Mouse (Mus musculus): ENCODE data around the gene Pipox.

The Pipox gene

GRCm38 (mm10) chr11:77875847-77876759 is 17.8 kb downstream of the Pipox start:
- no peak for DNase-seq (ENCODE audit: low spot score)

DNA sequence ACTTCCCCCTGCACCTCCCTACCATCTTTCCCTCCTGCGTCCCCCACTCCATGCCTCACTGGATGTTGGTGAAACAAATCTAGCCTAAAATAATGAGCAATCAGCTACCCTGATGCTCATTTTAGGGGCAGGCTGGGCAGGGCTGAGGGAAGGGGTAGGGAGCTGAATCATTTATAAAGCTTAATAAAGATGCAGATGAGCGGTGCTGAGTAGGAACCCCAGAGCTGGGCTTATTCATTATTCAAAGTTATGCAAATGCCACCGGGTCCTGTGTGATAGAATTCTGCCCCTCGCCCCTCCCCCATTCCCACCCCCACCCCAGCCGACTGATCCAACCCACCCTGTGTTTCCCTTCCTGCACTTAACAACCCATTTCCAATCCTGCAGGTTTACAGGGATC is 18.6 kb downstream of the Pipox start:
- no peak for DNase-seq (ENCODE audit: low spot score)

GRCm38 (mm10) chr11:77874685-77875231 is 19.1 kb downstream of the Pipox start:
- DNase-seq (ENCODE audit: low spot score) = no peak

- DNase-seq (ENCODE audit: low spot score) = no peak
Measured at GRCm38 (mm10) chr11:77873116-77873515, 20.8 kb downstream of the Pipox start.

DNA sequence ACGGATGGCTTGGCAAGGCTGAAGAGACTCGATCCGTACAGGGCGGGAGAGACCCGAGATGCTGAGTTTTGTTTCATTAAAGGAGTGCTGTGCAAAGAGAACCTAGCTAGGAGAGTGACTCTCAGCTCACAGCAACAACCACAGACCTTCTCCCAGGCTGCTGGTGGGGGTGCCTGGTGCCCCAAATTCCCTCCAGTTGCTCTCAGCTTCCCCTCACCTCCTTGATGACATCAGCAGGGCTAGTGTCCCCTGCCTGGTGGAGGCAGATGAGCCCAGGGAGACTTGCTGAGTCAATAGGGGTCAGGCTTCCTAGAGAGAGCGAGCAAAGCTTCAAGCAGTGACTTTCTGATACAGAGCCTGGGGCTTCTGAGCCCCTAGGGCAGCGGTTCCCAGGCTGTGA is 21.2 kb downstream of the Pipox start:
- DNase-seq (ENCODE audit: low spot score) = no peak

DNA sequence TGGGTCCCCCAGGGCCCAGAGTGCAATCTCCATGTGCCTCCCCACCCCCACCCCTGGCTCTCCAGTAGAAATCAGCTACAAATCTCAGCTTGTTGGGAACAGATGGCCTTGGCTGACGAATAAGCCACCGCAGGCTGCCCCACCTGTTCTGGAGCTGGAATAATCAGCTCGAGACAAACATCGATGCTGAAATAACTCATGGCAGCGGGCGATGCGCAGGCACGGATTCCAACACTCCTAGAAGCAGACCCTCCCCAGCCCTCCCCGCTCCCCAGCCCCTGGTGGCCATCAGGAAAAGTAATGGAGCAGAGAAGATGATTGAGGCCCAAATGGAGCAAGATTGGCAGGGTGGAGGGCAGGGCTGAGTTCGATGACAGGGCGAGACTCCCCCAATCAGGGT is 21.7 kb downstream of the Pipox start:
- peak; percentile 53 for DNase-seq (ENCODE audit: low spot score)

- DNase-seq (ENCODE audit: low spot score) = no peak
Measured at GRCm38 (mm10) chr11:77871436-77871835, 22.5 kb downstream of the Pipox start.

DNA sequence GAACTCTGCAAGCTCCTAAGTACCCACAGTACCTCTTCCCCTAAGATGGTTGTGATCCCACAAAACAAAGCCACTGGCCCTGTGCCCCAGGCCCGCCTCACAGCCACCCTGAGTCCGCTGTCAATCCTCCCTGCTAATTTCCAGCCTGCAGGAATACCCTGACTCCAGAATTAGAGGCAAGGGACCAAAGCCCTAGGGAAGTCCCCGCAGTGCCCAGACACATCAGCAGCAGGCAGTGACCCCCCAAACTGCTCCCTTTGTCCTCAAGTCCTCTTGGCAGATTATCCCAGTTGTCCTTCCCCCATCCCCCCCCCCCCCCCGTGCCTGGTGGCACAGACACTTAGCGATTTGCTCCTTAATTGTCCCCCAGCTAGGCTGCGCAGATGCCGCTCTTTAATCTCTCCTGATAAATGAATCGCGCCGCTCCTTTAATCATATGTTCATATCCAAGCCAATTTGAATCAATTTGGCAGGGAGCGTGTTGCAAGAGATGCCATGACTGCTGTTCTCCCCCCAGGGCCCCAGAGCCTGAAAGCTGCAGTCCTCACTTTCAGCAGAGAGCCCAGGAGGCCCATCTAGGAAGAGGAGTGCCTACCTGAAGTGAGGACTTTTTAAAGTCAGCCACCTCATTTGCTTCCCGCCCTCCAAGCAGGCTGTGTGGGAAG is 26.3 kb downstream of the Pipox start:
- DNase-seq (ENCODE audit: low spot score) = no peak

GRCm38 (mm10) chr11:77864771-77865170 is 29.1 kb downstream of the Pipox start:
- no peak for DNase-seq (ENCODE audit: low spot score)

DNA sequence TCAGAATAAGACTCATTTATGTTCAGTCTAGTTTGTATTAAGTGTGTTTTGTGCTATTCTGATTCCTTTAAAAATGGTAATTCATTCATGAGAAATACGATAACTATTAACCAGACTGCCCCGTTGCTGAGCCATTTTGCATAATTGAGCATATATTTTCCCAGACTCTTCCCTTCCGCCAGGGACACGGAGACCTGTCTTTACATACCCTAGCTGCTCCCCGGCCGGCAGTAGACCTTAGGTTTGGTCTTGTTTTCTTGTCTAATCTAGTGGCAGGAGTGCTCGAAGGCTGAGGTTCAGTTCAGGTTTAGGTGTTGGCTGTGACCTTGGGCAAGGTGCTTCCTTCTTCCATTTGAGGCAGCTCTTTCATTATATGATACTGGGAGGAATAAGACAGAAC is 31.0 kb downstream of the Pipox start:
- no peak for DNase-seq (ENCODE audit: low spot score)

DNA sequence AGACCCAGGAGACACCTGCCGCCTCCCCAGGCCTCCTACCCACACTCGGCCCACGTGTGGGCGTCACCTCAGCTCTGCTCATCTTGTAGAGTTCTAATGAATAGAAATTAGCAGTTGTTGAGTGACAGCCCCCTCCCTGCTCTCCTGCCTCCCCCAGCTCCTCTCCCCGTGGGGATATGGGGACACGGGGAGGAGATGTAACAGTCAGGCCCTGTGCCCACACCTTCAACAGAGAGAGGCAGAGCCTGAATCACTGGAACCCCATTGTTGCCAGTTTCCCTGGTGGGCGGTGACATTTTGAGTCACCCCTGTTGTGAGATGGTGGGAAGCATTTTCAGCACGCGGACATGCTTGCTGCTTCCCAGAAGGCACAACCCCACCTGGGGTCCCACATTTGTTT is 32.9 kb downstream of the Pipox start:
- DNase-seq (ENCODE audit: low spot score) = no peak

DNA sequence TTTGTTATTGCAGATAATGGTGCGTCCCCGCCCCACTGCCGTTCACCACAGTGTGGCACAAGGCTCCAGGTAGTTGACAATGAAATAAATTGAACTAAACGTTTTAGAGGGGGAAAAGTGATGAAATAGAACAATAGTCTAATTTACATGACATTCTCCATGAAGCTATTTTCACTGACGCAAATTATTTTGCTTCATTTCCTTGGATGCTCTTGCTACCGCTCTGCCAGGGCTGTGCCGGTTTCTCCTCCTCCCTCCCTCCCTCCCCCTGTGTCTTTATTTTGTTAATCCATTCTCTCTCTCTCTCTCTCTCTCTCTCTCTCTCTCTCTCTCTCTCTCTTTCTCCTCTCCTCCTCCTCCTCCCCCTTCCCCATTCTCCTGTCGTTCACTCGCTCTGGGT is 35.3 kb downstream of the Pipox start:
- no peak for DNase-seq (ENCODE audit: low spot score)

GRCm38 (mm10) chr11:77857089-77857488 is 36.8 kb downstream of the Pipox start:
- DNase-seq (ENCODE audit: low spot score) = no peak

GRCm38 (mm10) chr11:77855396-77855795 is 38.5 kb downstream of the Pipox start:
- DNase-seq (ENCODE audit: low spot score) = peak; percentile 53

DNA sequence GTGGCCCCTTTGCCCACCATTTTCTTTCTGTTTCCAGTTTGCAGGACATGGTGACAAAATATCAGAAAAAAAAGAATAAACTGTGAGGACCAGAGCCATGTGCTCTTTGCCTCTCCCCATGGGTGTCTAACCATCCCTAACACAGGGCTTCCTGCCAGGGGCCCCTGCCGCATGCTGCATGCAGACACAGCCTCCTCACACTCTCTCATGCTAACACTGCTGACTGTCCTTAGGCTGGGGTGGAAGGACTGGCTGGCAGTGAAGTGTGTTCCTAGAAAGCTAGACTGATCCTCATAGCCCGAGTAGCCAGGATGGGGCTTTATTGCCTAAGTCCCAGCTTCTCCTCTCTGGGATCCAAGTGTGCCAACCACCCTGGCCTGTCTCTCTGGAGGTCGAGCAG is 39.3 kb downstream of the Pipox start:
- no peak for DNase-seq (ENCODE audit: low spot score)

DNA sequence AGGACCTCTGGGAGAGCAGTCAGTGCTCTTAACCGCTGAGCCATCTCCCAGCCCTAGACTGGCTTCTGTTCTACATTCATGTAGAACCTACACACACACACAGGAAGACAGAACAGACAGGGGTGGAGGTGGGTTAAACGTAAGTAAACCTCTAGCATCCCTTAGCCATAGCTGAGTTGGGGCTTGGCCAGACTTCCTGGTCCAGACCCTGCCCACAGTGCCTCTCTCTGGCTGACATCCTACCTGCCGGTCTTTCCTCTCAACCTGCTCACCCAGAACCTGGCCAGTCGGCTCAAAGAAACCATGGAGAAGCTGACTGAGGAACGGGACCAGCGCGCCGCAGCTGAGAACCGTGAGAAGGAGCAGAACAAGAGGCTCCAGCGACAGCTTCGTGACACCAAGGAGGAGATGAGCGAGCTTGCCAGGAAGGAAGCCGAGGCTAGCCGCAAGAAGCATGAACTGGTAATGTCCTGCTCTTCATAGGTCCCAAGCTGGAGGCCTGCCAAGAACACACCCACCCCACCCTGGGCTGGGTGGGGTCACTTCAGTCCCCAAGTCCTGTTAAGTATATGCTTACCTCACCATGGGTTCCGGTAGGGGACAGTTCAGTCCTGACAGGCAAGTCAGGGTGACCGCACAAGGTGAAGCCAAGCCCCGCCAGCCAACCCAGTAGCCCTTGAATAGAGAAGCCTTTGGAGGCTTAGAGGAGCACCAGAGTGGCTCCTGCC is 40.8 kb downstream of the Pipox start:
- DNase-seq (ENCODE audit: low spot score) = no peak

GRCm38 (mm10) chr11:77852195-77852594 is 41.7 kb downstream of the Pipox start:
- DNase-seq (ENCODE audit: low spot score) = no peak

GRCm38 (mm10) chr11:77851483-77852010 is 42.3 kb downstream of the Pipox start:
- DNase-seq (ENCODE audit: low spot score) = no peak

- DNase-seq (ENCODE audit: low spot score) = no peak
Measured at GRCm38 (mm10) chr11:77850401-77851244, 43.3 kb downstream of the Pipox start.

DNA sequence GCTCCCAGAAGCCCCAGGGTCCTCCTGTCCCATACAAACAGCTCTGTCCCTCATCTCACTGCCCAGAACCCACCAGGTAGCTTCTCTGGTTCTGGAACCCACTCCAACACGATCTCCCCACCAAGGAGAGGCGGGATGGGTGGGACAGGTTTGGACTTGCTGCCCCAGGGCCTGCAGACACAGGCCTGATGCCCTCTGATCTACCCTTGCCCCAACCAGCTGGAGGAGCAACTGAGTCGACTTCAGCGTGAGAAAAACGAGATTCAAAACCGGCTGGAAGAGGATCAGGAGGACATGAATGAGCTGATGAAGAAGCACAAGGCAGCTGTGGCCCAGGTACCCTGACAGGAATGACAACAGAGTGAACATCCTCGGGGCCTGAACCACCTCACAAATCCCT is 44.7 kb downstream of the Pipox start:
- no peak for DNase-seq (ENCODE audit: low spot score)

GRCm38 (mm10) chr11:77848131-77848530 is 45.8 kb downstream of the Pipox start:
- no peak for DNase-seq (ENCODE audit: low spot score)
